Mouse (Mus musculus) small intestine, adult 2 months (tissue): ENCODE results near the gene Fyn. TPM values are rescaled to one million over a fixed set of nuclear protein-coding genes. Genes with fewer than 3 reads are reported as not detected.

ENCODE experiments used
- H3K27ac ChIP-seq: fragments of 200-500 bp; 2 replicates; pipeline ENCODE4 v1.5.1; 2012; ENCODE audit warnings: low read depth, low read length, control low read depth, inconsistent platforms; ENCODE audit not compliant: insufficient read depth
- H3K27me3 ChIP-seq: fragments of 200-500 bp; 2 replicates; pipeline ENCODE4 v1.6.1; 2012; ENCODE audit warnings: mild to moderate bottlenecking, moderate library complexity, low read length, inconsistent platforms; ENCODE audit not compliant: control insufficient read depth, insufficient read depth
- H3K36me3 ChIP-seq: fragments of 200-500 bp; 2 replicates; pipeline ENCODE4 v1.6.1; 2012; ENCODE audit warnings: mild to moderate bottlenecking, low read length, control low read depth, inconsistent platforms; ENCODE audit not compliant: control insufficient read depth, insufficient read depth
- H3K4me1 ChIP-seq: fragments of 200-500 bp; 2 replicates; pipeline ENCODE4 v1.6.1; 2012; ENCODE audit warnings: low read length, inconsistent platforms, mixed read lengths; ENCODE audit not compliant: control insufficient read depth, insufficient read depth, insufficient read length
- H3K4me3 ChIP-seq: fragments of 200-500 bp; 2 replicates; pipeline ENCODE4 v1.5.1; 2012; ENCODE audit warnings: low read depth, mild to moderate bottlenecking, control low read depth, inconsistent platforms, low read length, moderate library complexity
- CTCF ChIP-seq: fragments of 200-500 bp; IDR thresholded peaks from 2 replicates; pipeline ENCODE4 v1.5.1; 2012; ENCODE audit warnings: low read depth, mild to moderate bottlenecking, control low read depth, inconsistent platforms, low read length, moderate library complexity, mixed read lengths; ENCODE audit not compliant: insufficient replicate concordance, insufficient read length; ENCODE audit errors: extremely low read depth
- POLR2A ChIP-seq: fragments of 200-500 bp; IDR thresholded peaks from 2 replicates; pipeline ENCODE4 v1.6.1; 2012; ENCODE audit warnings: low read depth, mild to moderate bottlenecking, control low read depth, inconsistent platforms, low read length, moderate library complexity
- WGBS: fragments of 180-500 bp; shearing (Covaris S2); methylation state at CpG from one replicate; pipeline ENCODE4 v1.1.7; 2018; 5-methylcytosine and 5-hydroxymethylcytosine counted together
- polyA plus RNA-seq: library from polyadenylated mRNA; depleted of rRNA; stranded (reverse); fragments of >200 nt; gene quantifications from 2 replicates; pipeline ENCODE4 v1.2.3, GENCODE M21; 2012

The Fyn gene
- polyA plus RNA-seq, 1 experiment = 7.3 TPM

DNA sequence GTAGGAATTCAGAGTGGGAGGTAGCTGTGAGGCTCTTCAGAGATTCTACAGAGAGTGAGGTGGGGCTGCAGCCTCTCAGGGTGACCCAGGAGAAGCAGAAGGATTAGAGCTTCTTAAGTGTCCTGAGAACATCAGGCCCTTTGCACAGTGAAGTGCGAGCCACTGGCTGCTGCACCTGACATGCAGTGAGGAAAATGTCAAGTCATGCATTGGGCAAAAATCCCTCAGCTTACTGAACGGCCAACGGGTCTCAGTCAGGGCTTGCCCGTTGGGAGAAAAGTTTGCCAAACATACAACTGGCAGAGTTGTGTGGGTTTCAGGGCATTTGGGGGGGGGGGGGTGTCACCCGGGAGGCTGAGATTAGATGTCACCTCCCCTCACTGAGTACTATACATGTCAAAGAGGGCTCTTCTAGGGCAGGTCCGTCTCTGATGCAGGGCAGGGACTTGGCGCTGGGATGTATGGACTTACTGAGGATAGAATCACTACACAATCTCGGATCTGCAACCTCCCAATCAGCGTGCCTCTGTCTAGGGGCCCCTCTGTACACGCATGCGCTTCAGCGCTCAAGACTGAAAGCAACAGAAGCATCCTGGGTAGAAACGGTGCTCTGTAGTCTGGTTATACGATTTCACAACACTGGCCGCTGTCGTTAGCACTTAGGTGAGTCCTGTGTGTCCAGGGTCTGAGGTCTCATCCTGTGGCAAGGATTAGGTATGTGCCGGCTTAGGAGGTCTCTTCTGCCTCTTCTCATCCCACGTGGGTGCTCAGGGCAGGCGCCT, 221.3 kb downstream of the Fyn start:
- WGBS = 77% methylated on average over 19 of the region's 19 CpGs

GRCm38 (mm10) chr10:39590629-39591028, 222.0 kb downstream of the Fyn start:
- Histone ChIP-seq H3K36me3 (no peaks in the 10 kb centered on the region), H3K27me3 (no peaks in the 10 kb centered on the region), H3K4me1 (no peaks in the 10 kb centered on the region), H3K4me3 (no peak overlapping the region), H3K27ac (no peak overlapping the region)
- TF ChIP-seq POLR2A (no peak), CTCF (no peak)
- 87% methylated on average over 10 of the region's 10 CpGs for WGBS

More for the DNA sequence above, 221.3 kb downstream of the Fyn start:
- H3K4me1 ChIP-seq = no peaks in the 10 kb centered on the region
- H3K4me3 ChIP-seq = no peak overlapping the region
- TF ChIP-seq CTCF (no peak), POLR2A (no peak)
- H3K27ac ChIP-seq = no peak overlapping the region
- H3K27me3 ChIP-seq = no peaks in the 10 kb centered on the region
- H3K36me3 ChIP-seq = no peaks in the 10 kb centered on the region

DNA sequence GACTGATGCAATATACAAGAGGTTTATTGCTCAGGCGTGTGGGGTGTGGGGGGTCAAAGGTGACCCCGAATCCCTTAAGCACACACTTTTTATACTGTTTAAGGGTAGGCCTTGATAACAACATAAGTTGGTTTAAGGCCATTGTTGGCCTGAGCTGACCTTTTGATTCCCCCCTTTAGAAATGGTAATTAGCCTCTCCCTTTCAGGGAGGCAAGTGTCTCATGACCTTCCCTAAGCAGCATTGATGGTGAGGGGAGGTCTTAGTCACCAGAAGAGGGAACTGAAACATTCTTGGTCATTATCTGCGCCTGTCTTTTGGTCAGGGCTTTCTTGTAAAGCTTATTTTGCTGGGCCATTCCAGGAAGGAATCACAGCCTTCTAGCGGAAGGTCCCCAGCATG, 223.8 kb downstream of the Fyn start:
- Histone ChIP-seq H3K27me3 (no peaks in the 10 kb centered on the region), H3K4me1 (no peaks in the 10 kb centered on the region), H3K36me3 (no peaks in the 10 kb centered on the region), H3K4me3 (no peak overlapping the region), H3K27ac (no peak overlapping the region)
- WGBS = 84% methylated on average over 4 of the region's 4 CpGs
- TF ChIP-seq CTCF = no peak
- no peak for TF ChIP-seq POLR2A

DNA sequence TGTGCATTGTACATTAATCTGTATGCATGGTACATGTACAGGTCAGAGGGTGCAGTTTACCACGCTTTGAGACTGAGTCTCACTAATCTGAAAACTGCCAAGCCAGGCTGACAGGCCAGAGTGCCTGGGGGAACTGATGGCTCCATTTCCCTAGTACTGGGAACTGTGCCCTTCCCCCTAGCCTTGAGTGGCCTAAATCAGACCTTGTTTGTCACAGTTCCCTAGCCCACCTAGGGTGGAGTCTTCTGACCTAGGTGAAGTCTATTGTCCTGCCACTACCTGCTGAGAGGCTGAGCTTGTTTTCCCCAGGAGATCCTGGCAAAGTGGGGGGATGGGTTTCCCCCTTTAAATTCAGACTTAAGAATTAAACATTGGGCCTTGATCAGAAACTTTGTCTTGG, 226.1 kb downstream of the Fyn start:
- TF ChIP-seq POLR2A (no peak), CTCF (no peak)
- H3K4me3 ChIP-seq = no peak overlapping the region
- H3K36me3 ChIP-seq = no peaks in the 10 kb centered on the region
- no peaks in the 10 kb centered on the region for H3K4me1 ChIP-seq
- 97% methylated on average over 1 of the region's 1 CpGs for WGBS
- H3K27ac ChIP-seq = no peak overlapping the region
- no peaks in the 10 kb centered on the region for H3K27me3 ChIP-seq

- H3K36me3 ChIP-seq = no peaks in the 10 kb centered on the region
- H3K27me3 ChIP-seq = no peaks in the 10 kb centered on the region
- H3K27ac ChIP-seq = peak overlapping the region; percentile 53; the same call in 1 of the 2 replicates
- no peak overlapping the region for H3K4me3 ChIP-seq
- 60% methylated on average over 3 of the region's 3 CpGs for WGBS
- TF ChIP-seq POLR2A (no peak), CTCF (no peak)
- H3K4me1 ChIP-seq = no peaks in the 10 kb centered on the region
Observed at GRCm38 (mm10) chr10:39595862-39596261, 227.2 kb downstream of the Fyn start.

GRCm38 (mm10) chr10:39597116-39597791, 228.6 kb downstream of the Fyn start:
- TF ChIP-seq POLR2A (no peak), CTCF (no peak)
- WGBS = 71% methylated on average over 9 of the region's 9 CpGs
- no peaks in the 10 kb centered on the region for H3K36me3 ChIP-seq
- no peaks in the 10 kb centered on the region for H3K27me3 ChIP-seq
- H3K27ac ChIP-seq = no peak overlapping the region
- H3K4me1 ChIP-seq = no peaks in the 10 kb centered on the region
- H3K4me3 ChIP-seq = no peak overlapping the region

DNA sequence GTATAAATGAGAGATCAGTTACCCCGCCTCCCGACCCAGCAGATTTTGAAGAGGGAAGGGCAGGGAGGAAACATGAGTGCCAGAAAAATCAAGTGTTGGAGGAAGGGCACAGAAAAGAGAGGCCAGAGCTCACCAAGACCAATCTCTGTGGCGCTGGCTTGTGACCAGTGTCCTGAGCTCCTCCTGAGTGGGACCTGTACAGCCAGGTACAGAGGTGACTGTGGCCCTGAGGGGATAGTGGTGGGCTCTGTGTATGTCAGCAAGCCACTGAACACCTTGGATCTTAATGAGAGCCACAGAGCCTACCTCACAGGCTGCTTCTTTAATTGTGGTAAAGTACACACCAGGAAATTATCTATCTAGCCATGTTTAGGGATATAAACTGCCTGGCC, 229.1 kb downstream of the Fyn start:
- Histone ChIP-seq H3K36me3 (no peaks in the 10 kb centered on the region), H3K4me3 (no peak overlapping the region), H3K27me3 (no peaks in the 10 kb centered on the region), H3K27ac (no peak overlapping the region), H3K4me1 (no peaks in the 10 kb centered on the region)
- 52% methylated on average over 3 of the region's 3 CpGs for WGBS
- TF ChIP-seq POLR2A = no peak
- no peak for TF ChIP-seq CTCF
